Mouse (Mus musculus): ENCODE measurements around the gene Adamtsl4.
A peak's percentile ranks its signal among the peaks of the same experiment; 100 is the strongest.

DNA sequence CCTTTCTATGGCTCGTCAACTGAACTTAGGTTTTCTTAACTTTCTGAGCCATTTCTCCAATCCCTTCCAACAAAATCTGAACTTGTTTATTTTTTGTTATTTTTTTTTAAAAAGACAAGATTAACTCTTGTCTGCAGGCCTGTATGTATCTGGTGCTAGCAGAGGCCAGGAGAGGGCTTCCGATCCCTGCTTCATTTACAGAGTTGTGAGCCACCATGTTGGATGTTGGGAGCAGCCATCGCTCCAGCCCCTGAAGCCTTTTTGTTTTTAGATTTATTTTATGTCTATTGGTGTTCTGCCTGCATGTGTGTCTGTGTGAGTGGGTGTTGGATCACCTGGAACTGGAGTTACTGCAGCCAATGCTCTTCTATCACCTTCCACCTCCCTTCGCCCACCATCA is 44.1 kb upstream of the Adamtsl4 start:
- 0 out of 2 replicates have a peak, but pooled peaks have one; percentile 6 for TF ChIP-seq CTCF (IDR thresholded peaks at IDR 0.05; ENCODE audit: insufficient read depth, low read length)
- no peak for TF ChIP-seq POLR2A (IDR thresholded peaks at IDR 0.05; ENCODE audit: borderline replicate concordance, extremely low read depth, low read depth, low read length)
